Mouse (Mus musculus) neural tube, embryonic 14.5 days (tissue): ENCODE data around the gene Kbtbd3. TPM values are rescaled to one million over a fixed set of nuclear protein-coding genes. Genes with fewer than 3 reads are reported as not detected.

Source experiments
- ATAC-seq: fragments of 200-750 bp; cut with Nextera tagmentation; 2 replicates; pipeline ENCODE4 v1.8.0; 2017; ENCODE audit warnings: low read depth, mild to moderate bottlenecking, moderate TSS enrichment, moderate library complexity
- H3K27ac ChIP-seq: fragments of 300-500 bp; sonication (generic); 2 replicates; pipeline ENCODE4 v1.5.1; 2014; ENCODE audit warnings: low read depth, mild to moderate bottlenecking, control low read depth, low read length, moderate library complexity, mixed read lengths
- H3K27me3 ChIP-seq: fragments of 300-500 bp; sonication (generic); 2 replicates; pipeline ENCODE4 v1.6.1; 2014; ENCODE audit warnings: low read length; ENCODE audit not compliant: control insufficient read depth, insufficient read depth
- H3K36me3 ChIP-seq: fragments of 300-500 bp; sonication (generic); 2 replicates; pipeline ENCODE4 v1.6.1; 2014; ENCODE audit warnings: low read length, mixed read lengths; ENCODE audit not compliant: control insufficient read depth, insufficient read depth
- H3K4me1 ChIP-seq: fragments of 300-500 bp; sonication (generic); 2 replicates; pipeline ENCODE4 v1.6.1; 2014; ENCODE audit warnings: low read length; ENCODE audit not compliant: control insufficient read depth, insufficient read depth
- H3K4me2 ChIP-seq: fragments of 300-500 bp; sonication (generic); 2 replicates; pipeline ENCODE4 v1.6.1; 2014; ENCODE audit warnings: mild to moderate bottlenecking, low read depth, low read length, control low read depth
- H3K4me3 ChIP-seq: fragments of 300-500 bp; sonication (generic); 2 replicates; pipeline ENCODE4 v1.5.1; 2014; ENCODE audit warnings: low read depth, low read length, control low read depth, mixed read lengths
- H3K9ac ChIP-seq: fragments of 300-500 bp; sonication (generic); replicated peaks from 2 replicates; pipeline ENCODE4 v1.6.1; 2014; ENCODE audit warnings: low read depth, mild to moderate bottlenecking, control low read depth, low read length, mixed read lengths
- H3K9me3 ChIP-seq: fragments of 300-500 bp; sonication (generic); 2 replicates; pipeline ENCODE4 v1.6.1; 2016; ENCODE audit warnings: low read length; ENCODE audit not compliant: control insufficient read depth
- whole genome bisulfite sequencing: fragments of 180-500 bp; shearing (Covaris S2); extraction: QIAGEN DNeasy Blood & Tissue Kit; methylation state at CpG from one replicate; pipeline ENCODE4 v1.1.7; 2014; 5-methylcytosine and 5-hydroxymethylcytosine counted together
- polyA plus RNA-seq: library from polyadenylated mRNA; unstranded; fragments of >200 nt; fragmentation: Nextera tagmentation; extraction: Ambion mirVana; gene quantifications from 2 replicates; pipeline ENCODE4 v1.2.1, GENCODE M21; 2014

Gene Kbtbd3
- polyA plus RNA-seq, 1 experiment from 2014 or later, result 13.8 TPM

- Histone ChIP-seq H3K9ac (peak overlapping the region; percentile 73), H3K4me2 (peak overlapping the region; percentile 58), H3K27me3 (no peaks in the 10 kb centered on the region), H3K36me3 (no peaks in the 10 kb centered on the region), H3K9me3 (no peaks in the 10 kb centered on the region), H3K4me1 (peaks cover 8% of the 10 kb centered on the region; the same call in 1 of the 2 replicates), H3K27ac (peak overlapping the region; percentile 88; the same call in 1 of the 2 replicates), H3K4me3 (peak overlapping the region; percentile 68)
- WGBS, result 73% methylated on average over 3 of the region's 3 CpGs
- ATAC-seq, result no peak
Measured at GRCm38 (mm10) chr9:4310706-4311105, 1.1 kb downstream of the Kbtbd3 start.

- no peak overlapping the region for H3K9ac ChIP-seq
- H3K27ac ChIP-seq, result no peak overlapping the region
- no peaks in the 10 kb centered on the region for H3K9me3 ChIP-seq
- H3K4me2 ChIP-seq, result peak overlapping the region; percentile 58; the same call in 1 of the 2 replicates
- H3K4me3 ChIP-seq, result no peak overlapping the region
- WGBS, result 90% methylated on average over 3 of the region's 3 CpGs
- peaks cover 8% of the 10 kb centered on the region; the same call in 1 of the 2 replicates for H3K4me1 ChIP-seq
- no peak for ATAC-seq
- no peaks in the 10 kb centered on the region for H3K36me3 ChIP-seq
- H3K27me3 ChIP-seq, result no peaks in the 10 kb centered on the region
Measured at GRCm38 (mm10) chr9:4311162-4311561, 1.5 kb downstream of the Kbtbd3 start.

GRCm38 (mm10) chr9:4313946-4314345 lies 4.3 kb downstream of the Kbtbd3 start:
- Histone ChIP-seq H3K36me3 (no peaks in the 10 kb centered on the region; the same call in 1 of the 2 replicates), H3K4me1 (peaks cover 5% of the 10 kb centered on the region; the same call in 1 of the 2 replicates), H3K27ac (no peak overlapping the region), H3K9me3 (no peaks in the 10 kb centered on the region), H3K4me2 (no peak overlapping the region), H3K27me3 (no peaks in the 10 kb centered on the region), H3K4me3 (no peak overlapping the region), H3K9ac (no peak overlapping the region)
- ATAC-seq, result no peak
- 90% methylated on average over 4 of the region's 4 CpGs for WGBS

GRCm38 (mm10) chr9:4315746-4316145 lies 6.1 kb downstream of the Kbtbd3 start:
- no peak for ATAC-seq
- H3K9me3 ChIP-seq, result no peaks in the 10 kb centered on the region
- H3K9ac ChIP-seq, result no peak overlapping the region
- no peaks in the 10 kb centered on the region for H3K27me3 ChIP-seq
- H3K4me3 ChIP-seq, result no peak overlapping the region
- H3K4me1 ChIP-seq, result peaks cover 1% of the 10 kb centered on the region; the same call in 1 of the 2 replicates
- 87% methylated on average over 2 of the region's 2 CpGs for WGBS
- H3K27ac ChIP-seq, result no peak overlapping the region
- H3K36me3 ChIP-seq, result no peaks in the 10 kb centered on the region; the same call in 1 of the 2 replicates
- no peak overlapping the region for H3K4me2 ChIP-seq

- no peak for ATAC-seq
- Histone ChIP-seq H3K4me3 (no peak overlapping the region), H3K27ac (no peak overlapping the region), H3K9me3 (no peaks in the 10 kb centered on the region; the same call in 1 of the 2 replicates), H3K4me1 (no peaks in the 10 kb centered on the region), H3K9ac (no peak overlapping the region), H3K36me3 (no peaks in the 10 kb centered on the region; the same call in 1 of the 2 replicates), H3K27me3 (no peaks in the 10 kb centered on the region), H3K4me2 (no peak overlapping the region)
- 88% methylated on average over 6 of the region's 6 CpGs for WGBS
Measured at GRCm38 (mm10) chr9:4318939-4319721, 9.5 kb downstream of the Kbtbd3 start.

- H3K27me3 ChIP-seq, result no peaks in the 10 kb centered on the region
- no peaks in the 10 kb centered on the region for H3K9me3 ChIP-seq
- 91% methylated on average over 1 of the region's 1 CpGs for WGBS
- no peak overlapping the region for H3K4me3 ChIP-seq
- no peaks in the 10 kb centered on the region for H3K4me1 ChIP-seq
- H3K9ac ChIP-seq, result no peak overlapping the region
- no peak overlapping the region for H3K27ac ChIP-seq
- no peak overlapping the region for H3K4me2 ChIP-seq
- no peak for ATAC-seq
- H3K36me3 ChIP-seq, result no peaks in the 10 kb centered on the region
Measured at GRCm38 (mm10) chr9:4353163-4353562, 43.5 kb downstream of the Kbtbd3 start.

- Histone ChIP-seq H3K4me2 (peak within 1 kb of the TSS; percentile 56), H3K4me1 (peaks cover 9% of the 10 kb centered on the region; the same call in 1 of the 2 replicates), H3K9ac (peak within 1 kb of the TSS; percentile 68), H3K9me3 (no peaks in the 10 kb centered on the region), H3K27ac (peak within 1 kb of the TSS; percentile 64), H3K36me3 (no peaks in the 10 kb centered on the region), H3K27me3 (no peaks in the 10 kb centered on the region), H3K4me3 (peak within 1 kb of the TSS; percentile 67)
- 1% methylated on average over 31 of the region's 31 CpGs for WGBS
- peak; percentile 100 for ATAC-seq
Measured at GRCm38 (mm10) chr9:4375828-4376639, 66.4 kb downstream of the Kbtbd3 start, which contains the start of gene Msantd4. TSS of gene Msantd4 (plus strand) at chr9:4376562.

GRCm38 (mm10) chr9:4376640-4377120 lies 67.0 kb downstream of the Kbtbd3 start:
- Histone ChIP-seq H3K9me3 (no peaks in the 10 kb centered on the region), H3K36me3 (no peaks in the 10 kb centered on the region), H3K9ac (peak overlapping the region; percentile 68), H3K27ac (peak overlapping the region; percentile 60; the same call in 1 of the 2 replicates), H3K4me1 (peaks cover 9% of the 10 kb centered on the region; the same call in 1 of the 2 replicates), H3K4me2 (peak overlapping the region; percentile 56), H3K27me3 (no peaks in the 10 kb centered on the region), H3K4me3 (peak overlapping the region; percentile 67)
- WGBS, result under 1% methylated on average over 15 of the region's 15 CpGs
- no peak; the same call in 1 of the 2 replicates for ATAC-seq
